Mouse (Mus musculus): ENCODE data around the gene Fgfr2.

DNA sequence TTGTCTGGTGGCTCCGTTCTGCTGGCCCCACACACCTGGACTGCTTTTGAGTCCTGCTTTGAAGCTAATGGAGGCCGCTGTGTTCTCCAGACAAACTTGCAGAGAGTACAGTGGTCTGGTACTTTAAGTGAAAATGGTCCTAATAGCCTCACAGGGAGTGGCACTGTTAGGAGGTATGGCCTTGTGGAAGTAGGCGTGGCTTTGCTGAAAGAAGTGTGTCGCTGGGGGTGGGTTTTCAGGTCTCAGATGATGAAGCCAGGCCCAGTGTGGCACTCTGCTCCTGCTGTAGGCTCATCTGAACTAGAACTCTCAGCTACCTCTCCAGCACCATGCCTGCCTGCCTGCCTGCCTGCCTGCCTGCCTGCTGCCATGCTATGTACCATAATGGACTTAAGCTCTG is 2355.0 kb downstream of the Fgfr2 start:
- no peak for TF ChIP-seq CTCF (IDR thresholded peaks at IDR 0.05; ENCODE audit: control insufficient read depth, insufficient read depth, insufficient read length)
- no peak for TF ChIP-seq USF1 (IDR thresholded peaks at IDR 0.05; ENCODE audit: low read depth)
- no peak for TF ChIP-seq MYOD1 (IDR thresholded peaks at IDR 0.05; ENCODE audit: control insufficient read depth, insufficient read length, low read depth)
